Mouse (Mus musculus) heart, adult 2 months (tissue): ENCODE data around the gene Cbl.

Source experiments
- CTCF ChIP-seq: fragments of 200-600 bp; IDR thresholded peaks from 2 replicates; pipeline ENCODE4 v1.8.1; 2022; ENCODE audit warnings: antibody characterized with exemption, mild to moderate bottlenecking, moderate library complexity
- EP300 ChIP-seq: fragments of 200-500 bp; IDR thresholded peaks from 2 replicates; pipeline ENCODE4 v1.6.1; 2011; ENCODE audit warnings: low read depth, low read length, control low read depth; ENCODE audit not compliant: insufficient read depth
- POLR2A ChIP-seq: fragments of 200-500 bp; IDR thresholded peaks from 2 replicates; pipeline ENCODE4 v1.6.1; 2011; ENCODE audit warnings: mild to moderate bottlenecking, low read depth, low read length, control low read depth; ENCODE audit not compliant: insufficient read depth

GRCm38 (mm10) chr9:44199580-44199979 lies 34.3 kb downstream of the Cbl start:
- no peak for TF ChIP-seq POLR2A
- no peak for TF ChIP-seq CTCF
- no peak for TF ChIP-seq EP300
